Mouse (Mus musculus) midbrain, postnatal 0 days (tissue): ENCODE measurements around the gene Pus1. TPM values are rescaled to one million over a fixed set of nuclear protein-coding genes. Genes with fewer than 3 reads are reported as not detected.
A peak's percentile ranks its signal among the peaks of the same experiment; 100 is the strongest.

ENCODE experiments used
- ATAC-seq: fragments of 200-750 bp; cut with Nextera tagmentation; 2 replicates; pipeline ENCODE4 v1.8.0; 2017; ENCODE audit warnings: moderate number of reproducible peaks, mild to moderate bottlenecking, moderate TSS enrichment, moderate library complexity; ENCODE audit not compliant: low FRiP score
- DNase-seq: peaks from one replicate; pipeline ENCODE4 v3.0.0-alpha.2; 2015; ENCODE audit warnings: low spot score
- H3K27ac ChIP-seq: fragments of 300-500 bp; sonication (generic); 2 replicates; pipeline ENCODE4 v1.5.1; 2014; ENCODE audit warnings: low read depth, mild to moderate bottlenecking, low read length, mixed read lengths
- H3K27me3 ChIP-seq: fragments of 300-500 bp; sonication (generic); 2 replicates; pipeline ENCODE4 v1.6.1; 2014; ENCODE audit warnings: low read length, control low read depth, mixed read lengths; ENCODE audit not compliant: insufficient read depth
- H3K36me3 ChIP-seq: fragments of 300-500 bp; sonication (generic); 2 replicates; pipeline ENCODE4 v1.6.1; 2014; ENCODE audit warnings: low read length, control low read depth, mixed read lengths; ENCODE audit not compliant: insufficient read depth
- H3K4me1 ChIP-seq: fragments of 300-500 bp; sonication (generic); 2 replicates; pipeline ENCODE4 v1.6.1; 2014; ENCODE audit warnings: mild to moderate bottlenecking, control low read depth, antibody characterized with exemption, low read length, mixed read lengths; ENCODE audit not compliant: insufficient read depth
- H3K4me2 ChIP-seq: fragments of 300-500 bp; sonication (generic); 2 replicates; pipeline ENCODE4 v1.6.1; 2014; ENCODE audit warnings: low read depth, mild to moderate bottlenecking, low read length, mixed read lengths; ENCODE audit not compliant: poor library complexity, severe bottlenecking
- H3K4me3 ChIP-seq: fragments of 300-500 bp; sonication (generic); 2 replicates; pipeline ENCODE4 v1.5.1; 2014; ENCODE audit warnings: low read depth, mild to moderate bottlenecking, low read length, moderate library complexity
- H3K9ac ChIP-seq: fragments of 300-500 bp; sonication (generic); replicated peaks from 2 replicates; pipeline ENCODE4 v1.6.1; 2014; ENCODE audit warnings: mild to moderate bottlenecking, low read length, moderate library complexity, mixed read lengths; ENCODE audit not compliant: poor library complexity, severe bottlenecking
- H3K9me3 ChIP-seq: fragments of 300-500 bp; sonication (generic); 2 replicates; pipeline ENCODE4 v1.6.1; 2016; ENCODE audit warnings: low read length, control low read depth
- CTCF ChIP-seq: IDR thresholded peaks from 2 replicates; pipeline ENCODE4 v1.5.1; 2016; ENCODE audit warnings: antibody characterized with exemption, mild to moderate bottlenecking
- WGBS: fragments of 180-500 bp; shearing (Covaris S2); extraction: QIAGEN DNeasy Blood & Tissue Kit; methylation state at CpG from one replicate; pipeline ENCODE4 v1.1.7; 2014; 5-methylcytosine and 5-hydroxymethylcytosine counted together
- polyA plus RNA-seq: library from polyadenylated mRNA; unstranded; fragments of >200 nt; fragmentation: Nextera tagmentation; extraction: Ambion mirVana; gene quantifications from 2 replicates; pipeline ENCODE4 v1.2.1, GENCODE M21; 2015
- total RNA-seq: library from RNA; depleted of rRNA; stranded (reverse); fragments of >200 nt; gene quantifications from 2 replicates; pipeline ENCODE4 v1.2.3, GENCODE M21; 2014; rRNA removed

The Pus1 gene
- total RNA-seq (10.4 and 11.6 TPM in 2 replicates), polyA plus RNA-seq (16.3 and 17.5 TPM in 2 replicates)

- Histone ChIP-seq H3K27me3 (no peaks in the 10 kb centered on the region), H3K9ac (peak within 1 kb of the TSS; percentile 72), H3K9me3 (no peaks in the 10 kb centered on the region), H3K4me2 (peak within 1 kb of the TSS; percentile 91), H3K4me3 (peak within 1 kb of the TSS; percentile 74), H3K4me1 (no peaks in the 10 kb centered on the region; the same call in 1 of the 2 replicates), H3K36me3 (peaks cover 17% of the 10 kb centered on the region), H3K27ac (no peak within 1 kb of the TSS)
- DNase-seq (peak; percentile 93), ATAC-seq (peak; percentile 83)
- no peak for TF ChIP-seq CTCF
- under 1% methylated on average over 57 of the region's 57 CpGs for WGBS
Measured at GRCm38 (mm10) chr5:110779998-110780760, at the start of gene Pus1. TSS of gene Pus1 (minus strand) at chr5:110780659.

GRCm38 (mm10) chr5:110827576-110827975 is 47.1 kb upstream of the Pus1 start:
- no peaks in the 10 kb centered on the region for H3K36me3 ChIP-seq
- 97% methylated on average over 5 of the region's 5 CpGs for WGBS

GRCm38 (mm10) chr5:110826781-110827495 is 46.5 kb upstream of the Pus1 start:
- Histone ChIP-seq H3K9ac (no peak overlapping the region), H3K4me1 (no peaks in the 10 kb centered on the region), H3K9me3 (no peaks in the 10 kb centered on the region), H3K27ac (no peak overlapping the region), H3K36me3 (no peaks in the 10 kb centered on the region), H3K4me3 (no peak overlapping the region), H3K27me3 (no peaks in the 10 kb centered on the region), H3K4me2 (no peak overlapping the region)
- DNase-seq (no peak), ATAC-seq (no peak)
- 90% methylated on average over 8 of the region's 8 CpGs for WGBS
- TF ChIP-seq CTCF = no peak

More at GRCm38 (mm10) chr5:110827576-110827975, 47.1 kb upstream of the Pus1 start:
- Histone ChIP-seq H3K4me3 (no peak overlapping the region), H3K9ac (no peak overlapping the region), H3K27ac (no peak overlapping the region), H3K4me1 (no peaks in the 10 kb centered on the region), H3K27me3 (no peaks in the 10 kb centered on the region), H3K9me3 (no peaks in the 10 kb centered on the region), H3K4me2 (no peak overlapping the region)
- no peak for TF ChIP-seq CTCF
- ATAC-seq (no peak), DNase-seq (no peak)

- no peaks in the 10 kb centered on the region for H3K27me3 ChIP-seq
- DNase-seq = no peak
- no peaks in the 10 kb centered on the region for H3K36me3 ChIP-seq
- H3K9ac ChIP-seq = no peak overlapping the region
- no peak for TF ChIP-seq CTCF
- 89% methylated on average over 4 of the region's 4 CpGs for WGBS
- no peak overlapping the region for H3K27ac ChIP-seq
- H3K4me1 ChIP-seq = no peaks in the 10 kb centered on the region
- H3K4me3 ChIP-seq = no peak overlapping the region
- no peak for ATAC-seq
- H3K4me2 ChIP-seq = no peak overlapping the region
- no peaks in the 10 kb centered on the region for H3K9me3 ChIP-seq
Measured at GRCm38 (mm10) chr5:110824421-110824820, 44.0 kb upstream of the Pus1 start.

GRCm38 (mm10) chr5:110809667-110810325 is 29.3 kb upstream of the Pus1 start, which contains the start of gene Ulk1:
TSS of gene Ulk1 (minus strand) at chr5:110810097.
- peaks cover 5% of the 10 kb centered on the region; the same call in 1 of the 2 replicates for H3K4me1 ChIP-seq
- no peaks in the 10 kb centered on the region for H3K9me3 ChIP-seq
- ATAC-seq = peak; percentile 98
- H3K4me2 ChIP-seq = peak within 1 kb of the TSS; percentile 99
- H3K9ac ChIP-seq = peak within 1 kb of the TSS; percentile 88
- H3K4me3 ChIP-seq = peak within 1 kb of the TSS; percentile 92
- no peak for TF ChIP-seq CTCF
- 0 out of 2 replicates have a peak, but pooled peaks cover 3% of the 10 kb centered on the region for H3K36me3 ChIP-seq
- H3K27ac ChIP-seq = peak within 1 kb of the TSS; percentile 77
- DNase-seq = peak; percentile 99
- no peaks in the 10 kb centered on the region for H3K27me3 ChIP-seq
- WGBS = under 1% methylated on average over 78 of the region's 80 CpGs
